Mouse (Mus musculus): ENCODE measurements around the gene Mta3. TPM values are rescaled to one million over a fixed set of nuclear protein-coding genes. Genes with fewer than 3 reads are reported as not detected.

The Mta3 gene
- polyA plus RNA-seq, 2 experiments = 43.1 to 47.8 TPM

DNA sequence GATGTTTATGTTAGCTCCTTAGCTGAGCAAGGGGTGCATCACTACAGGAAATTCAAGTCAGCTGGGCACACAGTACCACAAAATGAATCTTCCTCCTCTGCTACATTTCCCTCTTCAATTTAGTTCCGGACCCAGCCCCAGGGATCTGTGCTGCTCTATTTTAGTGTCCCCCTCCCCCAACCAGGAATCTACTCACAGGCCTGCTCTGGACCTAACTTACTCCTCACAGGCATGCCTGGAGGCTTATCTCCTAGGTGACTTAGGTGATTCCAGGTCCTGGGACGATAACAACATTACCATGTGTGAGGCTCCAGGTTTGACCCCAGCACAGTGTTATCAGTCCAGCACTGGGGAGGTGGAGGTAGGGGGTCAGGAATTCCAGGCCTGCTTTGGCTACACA, 15.5 kb upstream of the Mta3 start:
- TF ChIP-seq POLR2A (IDR thresholded peaks at IDR 0.05; ENCODE audit: borderline replicate concordance, extremely low read depth, insufficient read depth, insufficient read length) = no peak
- Histone ChIP-seq H3K27me3 (ENCODE audit: control insufficient read depth, insufficient read depth, low read length) (no peaks in the 10 kb centered on the region), H3K4me3 (replicated peaks; ENCODE audit: low read length) (no peak overlapping the region), H3K9ac (ENCODE audit: low read depth, low read length, severe bottlenecking) (no peak overlapping the region), H3K27ac (replicated peaks; ENCODE audit: low read depth, low read length) (no peak overlapping the region), H3K4me2 (replicated peaks; ENCODE audit: low read depth, low read length, severe bottlenecking) (no peak overlapping the region), H3K4me1 (ENCODE audit: control insufficient read depth, insufficient read depth, low read length) (no peaks in the 10 kb centered on the region), H3K36me3 (ENCODE audit: control insufficient read depth, insufficient read depth, low read length) (no peaks in the 10 kb centered on the region), H3K9me3 (ENCODE audit: control insufficient read depth, low read length) (no peaks in the 10 kb centered on the region)
- WGBS = 62% methylated on average over 2 of the region's 2 CpGs
- DNase-seq (ENCODE audit: low spot score) (no peak), ATAC-seq (ENCODE audit: low FRiP score, low read depth) (no peak)

DNA sequence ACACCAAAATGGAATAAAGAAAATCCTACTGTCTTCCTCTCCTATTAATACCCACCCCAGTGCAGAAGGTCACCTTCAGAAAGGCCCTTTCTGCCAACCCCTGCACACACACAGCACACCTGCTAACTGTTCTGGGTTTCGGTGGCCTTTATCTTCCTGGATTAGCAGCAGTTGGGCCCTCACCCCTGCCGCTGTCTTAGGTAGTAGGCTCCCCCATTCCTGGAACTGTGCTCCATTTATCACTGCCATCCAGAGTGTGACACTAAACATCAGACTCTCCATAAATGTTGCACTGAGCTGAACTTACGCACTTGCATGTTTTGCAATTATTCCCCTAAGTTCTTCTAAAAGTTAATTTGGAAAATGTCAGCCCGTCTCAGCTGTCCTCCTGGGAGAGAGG, 14.6 kb upstream of the Mta3 start:
- TF ChIP-seq POLR2A (IDR thresholded peaks at IDR 0.05; ENCODE audit: borderline replicate concordance, extremely low read depth, insufficient read depth, insufficient read length) = no peak
- Histone ChIP-seq H3K4me2 (replicated peaks; ENCODE audit: low read depth, low read length, severe bottlenecking) (no peak overlapping the region), H3K27ac (replicated peaks; ENCODE audit: low read depth, low read length) (no peak overlapping the region), H3K4me1 (ENCODE audit: control insufficient read depth, insufficient read depth, low read length) (no peaks in the 10 kb centered on the region), H3K4me3 (replicated peaks; ENCODE audit: low read length) (no peak overlapping the region), H3K27me3 (ENCODE audit: control insufficient read depth, insufficient read depth, low read length) (no peaks in the 10 kb centered on the region), H3K9ac (ENCODE audit: low read depth, low read length, severe bottlenecking) (no peak overlapping the region), H3K36me3 (ENCODE audit: control insufficient read depth, insufficient read depth, low read length) (no peaks in the 10 kb centered on the region), H3K9me3 (ENCODE audit: control insufficient read depth, low read length) (no peaks in the 10 kb centered on the region)
- WGBS = 71% methylated on average over 4 of the region's 4 CpGs
- ATAC-seq (ENCODE audit: low FRiP score, low read depth) (no peak), DNase-seq (ENCODE audit: low spot score) (no peak)

- no peak overlapping the region for H3K4me2 ChIP-seq (replicated peaks; ENCODE audit: low read depth, low read length, severe bottlenecking)
- no peak overlapping the region for H3K4me3 ChIP-seq (replicated peaks; ENCODE audit: low read length)
- H3K4me1 ChIP-seq (ENCODE audit: control insufficient read depth, insufficient read depth, low read length) = no peaks in the 10 kb centered on the region
- no peak overlapping the region for H3K27ac ChIP-seq (replicated peaks; ENCODE audit: low read depth, low read length)
- no peaks in the 10 kb centered on the region for H3K36me3 ChIP-seq (ENCODE audit: control insufficient read depth, insufficient read depth, low read length)
- H3K9me3 ChIP-seq (ENCODE audit: control insufficient read depth, low read length) = no peaks in the 10 kb centered on the region
- ATAC-seq (ENCODE audit: low FRiP score, low read depth) = no peak
- WGBS = 72% methylated on average over 9 of the region's 9 CpGs
- no peak overlapping the region for H3K9ac ChIP-seq (ENCODE audit: low read depth, low read length, severe bottlenecking)
- no peaks in the 10 kb centered on the region for H3K27me3 ChIP-seq (ENCODE audit: control insufficient read depth, insufficient read depth, low read length)
- no peak for TF ChIP-seq POLR2A (IDR thresholded peaks at IDR 0.05; ENCODE audit: borderline replicate concordance, extremely low read depth, insufficient read depth, insufficient read length)
- no peak for DNase-seq (ENCODE audit: low spot score)
Observed at GRCm38 (mm10) chr17:83693941-83694340, 12.0 kb upstream of the Mta3 start.

DNA sequence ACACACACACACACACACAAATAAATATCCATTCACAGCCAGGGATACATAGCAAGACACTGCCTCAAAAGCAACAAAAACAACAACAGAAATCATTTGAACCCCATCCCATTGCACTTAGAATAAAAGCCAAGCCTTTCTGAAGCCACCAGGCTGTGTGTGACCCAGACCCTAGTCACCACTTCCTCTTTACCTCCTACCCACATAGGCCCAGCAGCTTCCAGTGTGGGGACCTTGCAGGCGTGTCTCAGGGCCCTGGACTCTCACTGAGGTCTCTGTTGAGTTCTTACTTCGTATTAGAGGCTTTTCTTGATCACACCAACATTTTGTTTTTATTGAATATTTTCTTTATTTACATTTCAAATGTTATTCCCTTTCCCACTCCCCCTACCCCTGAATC, 10.2 kb upstream of the Mta3 start:
- H3K4me2 ChIP-seq (replicated peaks; ENCODE audit: low read depth, low read length, severe bottlenecking) = no peak overlapping the region
- H3K4me3 ChIP-seq (replicated peaks; ENCODE audit: low read length) = no peak overlapping the region
- H3K4me1 ChIP-seq (ENCODE audit: control insufficient read depth, insufficient read depth, low read length) = no peaks in the 10 kb centered on the region
- no peaks in the 10 kb centered on the region for H3K27me3 ChIP-seq (ENCODE audit: control insufficient read depth, insufficient read depth, low read length)
- no peak for TF ChIP-seq POLR2A (IDR thresholded peaks at IDR 0.05; ENCODE audit: borderline replicate concordance, extremely low read depth, insufficient read depth, insufficient read length)
- ATAC-seq (ENCODE audit: low FRiP score, low read depth) (no peak), DNase-seq (ENCODE audit: low spot score) (no peak)
- WGBS = 77% methylated on average over 2 of the region's 2 CpGs
- no peak overlapping the region for H3K27ac ChIP-seq (replicated peaks; ENCODE audit: low read depth, low read length)
- H3K9me3 ChIP-seq (ENCODE audit: control insufficient read depth, low read length) = no peaks in the 10 kb centered on the region
- H3K9ac ChIP-seq (ENCODE audit: low read depth, low read length, severe bottlenecking) = no peak overlapping the region
- no peaks in the 10 kb centered on the region for H3K36me3 ChIP-seq (ENCODE audit: control insufficient read depth, insufficient read depth, low read length)

GRCm38 (mm10) chr17:83699062-83699724, 6.8 kb upstream of the Mta3 start:
- no peaks in the 10 kb centered on the region for H3K27me3 ChIP-seq (ENCODE audit: control insufficient read depth, insufficient read depth, low read length)
- ATAC-seq (ENCODE audit: low FRiP score, low read depth) = no peak
- no peak overlapping the region for H3K27ac ChIP-seq (replicated peaks; ENCODE audit: low read depth, low read length)
- no peak for DNase-seq (ENCODE audit: low spot score)
- H3K4me1 ChIP-seq (ENCODE audit: control insufficient read depth, insufficient read depth, low read length) = no peaks in the 10 kb centered on the region
- no peaks in the 10 kb centered on the region for H3K9me3 ChIP-seq (ENCODE audit: control insufficient read depth, low read length)
- H3K36me3 ChIP-seq (ENCODE audit: control insufficient read depth, insufficient read depth, low read length) = no peaks in the 10 kb centered on the region
- no peak overlapping the region for H3K4me2 ChIP-seq (replicated peaks; ENCODE audit: low read depth, low read length, severe bottlenecking)
- 85% methylated on average over 8 of the region's 8 CpGs for WGBS
- no peak overlapping the region for H3K4me3 ChIP-seq (replicated peaks; ENCODE audit: low read length)
- H3K9ac ChIP-seq (ENCODE audit: low read depth, low read length, severe bottlenecking) = no peak overlapping the region
- TF ChIP-seq POLR2A (IDR thresholded peaks at IDR 0.05; ENCODE audit: borderline replicate concordance, extremely low read depth, insufficient read depth, insufficient read length) = no peak

Measured in limb, embryonic 14.5 days (tissue).